In the genomic region with DNA sequence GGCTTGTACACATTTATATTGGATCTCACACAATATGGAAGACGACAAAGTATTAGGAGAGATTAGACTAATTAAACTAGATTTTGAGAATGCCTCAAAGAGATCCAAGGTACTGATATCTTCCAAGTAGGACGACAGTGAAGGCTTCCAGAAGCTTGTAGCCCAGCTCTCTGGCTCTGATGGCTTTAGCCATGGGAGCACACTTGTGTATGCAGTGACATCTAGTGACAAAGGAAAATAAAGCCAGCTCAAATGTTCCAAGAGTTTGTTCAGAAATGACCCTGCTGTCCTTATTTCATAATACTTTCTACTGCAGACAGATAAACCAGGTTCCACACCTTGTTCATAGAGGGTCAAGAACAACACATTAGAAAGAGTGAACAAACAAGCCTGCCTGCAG, we compare ENCODE assay signal across 8 mouse cellular contexts.
DNase-seq lines count a peak whose midpoint lies in the region; ATAC-seq lines count a peak whose summit lies in the region.

No protein-coding gene starts in this region.

- DNase-seq in forebrain, embryonic 10.5 days (ENCODE audit: extremely low spot score, low spot score): no peak
- DNase-seq in right cerebral cortex, adult 2 months (ENCODE audit: low spot score in 2 of 2): peak; percentile 17 to 27
- no peak for DNase-seq in right cerebral cortex, postnatal 36 days (ENCODE audit: low spot score in 2 of 2)
- DNase-seq in heart, adult 9 months (ENCODE audit: low spot score in 2 of 2): peak; percentile 30 to 49
- peak; percentile 28 to 48 for DNase-seq in left cerebral cortex, postnatal 10 days (ENCODE audit: extremely low spot score in 1 of 2, low spot score in 2 of 2)
- no peak for DNase-seq in T-cell, adult 2 months (ENCODE audit: low spot score)

- intact Hi-C loops in left cerebral cortex, postnatal 10 days (cut with DNase I): loop anchor here (2.0 to 10.0 kb wide), 3 partner anchors 616 to 1248 kb away; partner anchors contain the start of gene Jag1

- no peak overlapping the region for H3K27ac ChIP-seq in forebrain, embryonic 15.5 days (replicated peaks)
- no peak overlapping the region for H3K27ac ChIP-seq in forebrain, embryonic 10.5 days
- H3K27ac ChIP-seq in stomach, embryonic 16.5 days (ENCODE audit: low read length): no peak overlapping the region

- H3K9ac ChIP-seq in forebrain, embryonic 15.5 days (replicated peaks): no peak overlapping the region
- H3K9ac ChIP-seq in stomach, embryonic 16.5 days (ENCODE audit: low read length): no peak overlapping the region

- no peaks in the 10 kb centered on the region for H3K27me3 ChIP-seq in forebrain, embryonic 15.5 days
- H3K27me3 ChIP-seq in forebrain, embryonic 10.5 days (ENCODE audit: poor library complexity, severe bottlenecking): peaks cover 54% of the 10 kb centered on the region
- no peaks in the 10 kb centered on the region for H3K27me3 ChIP-seq in stomach, embryonic 16.5 days (ENCODE audit: control insufficient read depth, insufficient read depth, low read length)

- H3K4me2 ChIP-seq in forebrain, embryonic 15.5 days (replicated peaks): no peak overlapping the region
- H3K4me2 ChIP-seq in stomach, embryonic 16.5 days (ENCODE audit: low read depth, low read length): no peak overlapping the region

- H3K4me1 ChIP-seq in forebrain, embryonic 15.5 days: peaks cover 11% of the 10 kb centered on the region
- H3K4me1 ChIP-seq in forebrain, embryonic 10.5 days: peaks cover 28% of the 10 kb centered on the region
- no peaks in the 10 kb centered on the region for H3K4me1 ChIP-seq in stomach, embryonic 16.5 days (ENCODE audit: control insufficient read depth, insufficient read depth, low read length)

- peak; percentile 72 for ATAC-seq in forebrain, embryonic 15.5 days (replicated peaks)
- ATAC-seq in stomach, embryonic 16.5 days (ENCODE audit: insufficient read depth, low FRiP score): peak; percentile 58; the same call in 1 of the 2 replicates

- no peaks in the 10 kb centered on the region for H3K36me3 ChIP-seq in forebrain, embryonic 15.5 days
- no peaks in the 10 kb centered on the region for H3K36me3 ChIP-seq in forebrain, embryonic 10.5 days (replicated peaks)
- H3K36me3 ChIP-seq in stomach, embryonic 16.5 days (ENCODE audit: control insufficient read depth, insufficient read depth, low read length): no peaks in the 10 kb centered on the region

- 6% methylated on average over 2 of the region's 2 CpGs for WGBS in forebrain, embryonic 15.5 days
- WGBS in forebrain, embryonic 10.5 days: 10% methylated on average over 2 of the region's 2 CpGs
- WGBS in stomach, embryonic 16.5 days: 5% methylated on average over 2 of the region's 2 CpGs

- H3K4me3 ChIP-seq in forebrain, embryonic 15.5 days: no peak overlapping the region
- no peak overlapping the region for H3K4me3 ChIP-seq in forebrain, embryonic 10.5 days
- H3K4me3 ChIP-seq in stomach, embryonic 16.5 days (replicated peaks; ENCODE audit: low read length): no peak overlapping the region

- H3K9me3 ChIP-seq in forebrain, embryonic 15.5 days: no peaks in the 10 kb centered on the region
- no peaks in the 10 kb centered on the region for H3K9me3 ChIP-seq in forebrain, embryonic 10.5 days
- H3K9me3 ChIP-seq in stomach, embryonic 16.5 days (replicated peaks; ENCODE audit: control insufficient read depth, low read length): no peaks in the 10 kb centered on the region

Comparison
In these comparisons a context has a peak if more than half of its experiments do, and no peak if none do; other contexts are left out.
1. DNase-seq: peak in right cerebral cortex, adult 2 months (2 of 2), heart, adult 9 months (2 of 2) and left cerebral cortex, postnatal 10 days (2 of 2); none in forebrain, embryonic 10.5 days (single experiment), right cerebral cortex, postnatal 36 days (0 of 2) and T-cell, adult 2 months (single experiment).